Mouse (Mus musculus) cerebellum, adult 2 months (tissue): ENCODE measurements at regions not wholly inside any gene's neighbourhood (a gene's known extent, or its start where the extent isn't known, plus 50 kb on each side); places are given as distances from the start of the nearest gene placed in this dataset.

ENCODE experiments used
- CTCF ChIP-seq: fragments of 200-500 bp; IDR thresholded peaks from 2 replicates; pipeline ENCODE4 v1.5.1; 2011; ENCODE audit warnings: low read depth, mild to moderate bottlenecking, control low read depth, low read length, moderate library complexity, borderline replicate concordance; ENCODE audit not compliant: insufficient read depth
- POLR2A ChIP-seq: fragments of 200-500 bp; IDR thresholded peaks from 2 replicates; pipeline ENCODE4 v1.6.1; 2011; ENCODE audit warnings: low read length, control low read depth, borderline replicate concordance; ENCODE audit not compliant: insufficient read depth

GRCm38 (mm10) chr4:55208386-55209345, 141.2 kb upstream of the Rad23b start:
- TF ChIP-seq CTCF (no peak), POLR2A (no peak)
